14 mouse cellular contexts compared by ENCODE assay signal in genomic region chr14:54231176-54231956, GRCm38 (mm10). TPM values are rescaled to one million over a fixed set of nuclear protein-coding genes. Genes with fewer than 3 reads are reported as not detected.
DNase-seq lines count a peak whose midpoint lies in the region; ATAC-seq lines count a peak whose summit lies in the region.
"Had no signal": no experiment of that assay in that cellular context is flagged by ENCODE, and none has a peak within 500 bp of the region (broad histone marks: within the 10 kb centered on the region; RNA-seq: fewer than 3 reads in every experiment).

No protein-coding gene starts in this region.

- no peak for DNase-seq in liver
- no peak for DNase-seq in embryonic facial prominence, embryonic 10.5 days (ENCODE audit: low spot score)
- DNase-seq in splenic B cell, adult 2 months (ENCODE audit: low read depth, low spot score): peak; percentile 91
- no peak for DNase-seq in left cerebral cortex, adult 11 months (ENCODE audit: low spot score)
- no peak for DNase-seq in left cerebral cortex, adult 8-10 months (ENCODE audit: low spot score in 2 of 2)
- DNase-seq in right cerebral cortex, postnatal 14 days: no peak
- DNase-seq: kidney, postnatal 36 days had no signal

- H3K9ac ChIP-seq in liver, embryonic 15.5 days: no peak overlapping the region
- H3K9ac ChIP-seq: limb, embryonic 13.5 days had no signal

- ATAC-seq in liver, embryonic 15.5 days (ENCODE audit: insufficient read depth): no peak
- peak; percentile 20 for ATAC-seq in CD4-positive, CD25-positive, alpha-beta regulatory T cell, adult 4 months

- peaks cover 54% of the 10 kb centered on the region for H3K4me1 ChIP-seq in liver, embryonic 15.5 days (replicated peaks)
- peaks cover 29% of the 10 kb centered on the region for H3K4me1 ChIP-seq in embryonic facial prominence, embryonic 10.5 days

- no peak overlapping the region for H3K27ac ChIP-seq in liver, embryonic 15.5 days (replicated peaks)
- H3K27ac ChIP-seq in embryonic facial prominence, embryonic 10.5 days (replicated peaks): 0 out of 2 replicates have a peak overlapping the region, but pooled peaks have one; percentile 1
- H3K27ac ChIP-seq: limb, embryonic 13.5 days had no signal

- 42% methylated on average over 21 of the region's 21 CpGs for WGBS in liver, embryonic 15.5 days (ENCODE audit: insufficient replicate concordance)
- 86% methylated on average over 21 of the region's 21 CpGs for WGBS in embryonic facial prominence, embryonic 10.5 days

- H3K27me3 ChIP-seq in liver, embryonic 15.5 days: peaks cover 23% of the 10 kb centered on the region
- H3K27me3 ChIP-seq in embryonic facial prominence, embryonic 10.5 days (replicated peaks; ENCODE audit: low read depth, poor library complexity, severe bottlenecking): peaks cover 5% of the 10 kb centered on the region; the same call in 1 of the 2 replicates
- H3K27me3 ChIP-seq in splenic B cell, adult 2 months (ENCODE audit: control insufficient read depth, insufficient read depth, low read length, poor library complexity, severe bottlenecking): no peaks in the 10 kb centered on the region

- H3K4me2 ChIP-seq in liver, embryonic 15.5 days: 0 out of 2 replicates have a peak overlapping the region, but pooled peaks have one; percentile 18
- H3K4me2 ChIP-seq: limb, embryonic 13.5 days had no signal

- H3K36me3 ChIP-seq in liver, embryonic 15.5 days (replicated peaks): peaks cover 22% of the 10 kb centered on the region
- peaks cover 19% of the 10 kb centered on the region for H3K36me3 ChIP-seq in embryonic facial prominence, embryonic 10.5 days (replicated peaks)
- H3K36me3 ChIP-seq in splenic B cell, adult 2 months (ENCODE audit: control insufficient read depth, insufficient read depth, low read length, poor library complexity, severe bottlenecking): peaks cover 4% of the 10 kb centered on the region; the same call in 1 of the 2 replicates

- no peaks in the 10 kb centered on the region for H3K9me3 ChIP-seq in liver, embryonic 15.5 days (replicated peaks)
- no peaks in the 10 kb centered on the region for H3K9me3 ChIP-seq in embryonic facial prominence, embryonic 10.5 days
- H3K9me3 ChIP-seq: limb, embryonic 13.5 days had no signal

- no peak overlapping the region for H3K4me3 ChIP-seq in liver, embryonic 15.5 days (replicated peaks)
- H3K4me3 ChIP-seq in embryonic facial prominence, embryonic 10.5 days: no peak overlapping the region
- H3K4me3 ChIP-seq: limb, embryonic 13.5 days had no signal

RNA-seq across cellular contexts. Expression of gene Dad1, which starts 22.5 kb away (rescaled TPM):
- polyA plus RNA-seq in liver, embryonic 15.5 days (2015; fragmentation: Nextera tagmentation; extraction: Ambion mirVana): 202 and 204 TPM in 2 replicates
- polyA plus RNA-seq in CD4-positive, CD25-positive, alpha-beta regulatory T cell, adult 4 months (2017; shearing (Covaris generic)): 100 to 1,000 TPM; 437 to 457 TPM
- polyA plus RNA-seq in embryonic facial prominence, embryonic 10.5 days (2016; fragmentation: Nextera tagmentation; extraction: Ambion mirVana): 229 and 238 TPM in 2 replicates
- total RNA-seq in left cerebral cortex, adult 8-10 months (2022): 100 to 1,000 TPM; 107 to 115 (median 113) TPM

RNA-seq across cellular contexts. Expression of gene Abhd4, which starts 22.6 kb away (rescaled TPM):
- polyA plus RNA-seq in liver, embryonic 15.5 days (2015; fragmentation: Nextera tagmentation; extraction: Ambion mirVana): 19.0 and 21.4 TPM in 2 replicates
- 10 to 100 TPM; 19.5 to 30.2 TPM for polyA plus RNA-seq in CD4-positive, CD25-positive, alpha-beta regulatory T cell, adult 4 months (2017; shearing (Covaris generic))
- 37.3 and 39.9 TPM in 2 replicates for polyA plus RNA-seq in embryonic facial prominence, embryonic 10.5 days (2016; fragmentation: Nextera tagmentation; extraction: Ambion mirVana)
- total RNA-seq in left cerebral cortex, adult 8-10 months (2022): 10 to 100 TPM; 53.6 to 66.2 (median 59.0) TPM

RNA-seq across cellular contexts. Expression of gene Olfr49, which starts 53.4 kb away (rescaled TPM):
- polyA plus RNA-seq in liver, embryonic 15.5 days (2015; fragmentation: Nextera tagmentation; extraction: Ambion mirVana): not detected in 2 replicates
- under 1 TPM in 1 of 2 experiments, not detected in 1; 0.11 TPM for polyA plus RNA-seq in CD4-positive, CD25-positive, alpha-beta regulatory T cell, adult 4 months (2017; shearing (Covaris generic))
- polyA plus RNA-seq in embryonic facial prominence, embryonic 10.5 days (2016; fragmentation: Nextera tagmentation; extraction: Ambion mirVana): not detected in 2 replicates
- total RNA-seq in left cerebral cortex, adult 8-10 months (2022): not detected
- total RNA-seq: gastrocnemius, adult 18-20 months; heart, postnatal 25 days; megakaryocyte progenitor cell, adult 5-6 weeks had no signal
- polyA plus RNA-seq: limb, embryonic 13.5 days; neural tube, embryonic 14.5 days had no signal
